In the genomic region with DNA sequence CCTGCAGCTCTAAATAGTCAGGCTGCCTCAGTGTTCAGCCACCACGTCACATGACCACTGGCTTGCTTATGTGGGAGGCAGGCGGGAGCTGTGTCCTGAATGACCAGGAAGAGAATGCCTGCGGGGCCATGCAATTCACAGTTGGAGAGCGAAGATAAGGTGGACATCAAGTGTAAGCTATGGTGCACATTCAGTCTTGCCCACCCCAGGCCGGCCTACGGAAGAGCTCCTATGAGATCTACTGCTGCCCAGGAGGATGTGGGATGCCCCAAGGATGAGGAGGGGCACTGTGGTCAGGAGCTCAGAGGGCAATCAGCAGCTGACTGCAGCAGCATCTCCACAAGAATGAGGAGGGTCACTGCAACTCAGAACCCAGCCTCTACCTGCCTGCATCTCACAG, we compare ENCODE assay signal across 11 mouse cellular contexts.
"Had no signal": no experiment of that assay in that cellular context is flagged by ENCODE, and none has a peak within 500 bp of the region (broad histone marks: within the 10 kb centered on the region; RNA-seq: fewer than 3 reads in every experiment).

No protein-coding gene starts in this region.

- H3K27me3 ChIP-seq: kidney, embryonic 15.5 days; limb, embryonic 13.5 days; midbrain, embryonic 15.5 days; neural tube, embryonic 12.5 days had no signal

- H3K27ac ChIP-seq: kidney, embryonic 15.5 days; limb, embryonic 13.5 days; midbrain, embryonic 15.5 days; neural tube, embryonic 12.5 days had no signal

- H3K4me2 ChIP-seq: kidney, embryonic 15.5 days; limb, embryonic 13.5 days; midbrain, embryonic 11.5 days; midbrain, embryonic 15.5 days; neural tube, embryonic 12.5 days had no signal

- H3K4me3 ChIP-seq: kidney, embryonic 15.5 days; limb, embryonic 13.5 days; midbrain, embryonic 15.5 days; neural tube, embryonic 12.5 days had no signal

- H3K9me3 ChIP-seq: kidney, embryonic 15.5 days; limb, embryonic 13.5 days; midbrain, embryonic 15.5 days; neural tube, embryonic 12.5 days had no signal

- H3K9ac ChIP-seq: kidney, embryonic 15.5 days; limb, embryonic 13.5 days; midbrain, embryonic 15.5 days; neural tube, embryonic 12.5 days had no signal

- DNase-seq: kidney, adult 11 months; kidney, postnatal 14 days; left cerebral cortex, postnatal 4 days; lung, adult 18-20 months; thymus, adult 18-20 months; thymus, postnatal 14 days had no signal

- H3K4me1 ChIP-seq: limb, embryonic 13.5 days; midbrain, embryonic 15.5 days; neural tube, embryonic 12.5 days had no signal

- ATAC-seq: midbrain, embryonic 15.5 days had no signal
